Mouse (Mus musculus) ovary, postnatal 36 days (tissue): ENCODE measurements around the gene H3f3a.

Experiments used
- DNase-seq: peaks from one replicate; pipeline ENCODE4 v3.0.0; 2022; ENCODE audit warnings: low spot score, mixed read lengths

H3f3a gene

DNA sequence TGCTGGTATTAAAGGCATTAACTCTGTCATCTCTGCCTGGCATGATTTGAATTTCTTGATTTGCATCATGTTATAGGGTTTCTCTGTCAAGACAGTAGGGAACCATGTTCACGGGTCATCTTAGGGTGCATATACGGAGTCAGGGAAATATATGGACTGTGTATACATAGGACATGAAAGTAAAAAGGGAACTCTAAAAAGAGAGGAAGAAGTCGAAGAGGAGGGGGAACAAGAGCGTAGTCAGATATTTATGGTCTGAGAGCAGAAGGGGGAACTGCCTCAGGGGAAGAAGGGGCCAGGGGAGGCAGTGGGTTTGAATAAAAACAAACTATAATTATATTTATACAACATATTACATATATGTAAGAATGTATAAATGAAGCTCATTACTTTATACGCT is 8.5 kb upstream of the H3f3a start:
- no peak for DNase-seq

DNA sequence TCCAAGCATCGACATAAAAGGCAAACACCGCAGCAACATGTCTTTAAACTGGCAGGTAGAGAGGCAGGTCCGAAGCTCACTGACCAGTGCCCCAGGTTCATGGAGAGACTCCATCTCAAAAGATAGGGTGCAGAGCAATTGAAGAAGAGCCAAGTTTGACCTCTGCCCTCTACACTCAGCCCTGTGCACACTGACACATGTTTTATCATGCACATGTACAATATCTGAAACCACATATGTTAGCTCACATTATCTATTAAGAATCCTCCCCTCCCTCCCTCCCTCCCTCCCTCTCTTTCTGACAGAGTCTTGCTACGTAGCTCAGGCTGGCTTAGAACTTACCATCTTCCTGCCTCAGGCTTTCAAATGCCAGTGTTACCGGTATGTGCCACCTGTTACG is 7.4 kb upstream of the H3f3a start:
- no peak for DNase-seq

DNA sequence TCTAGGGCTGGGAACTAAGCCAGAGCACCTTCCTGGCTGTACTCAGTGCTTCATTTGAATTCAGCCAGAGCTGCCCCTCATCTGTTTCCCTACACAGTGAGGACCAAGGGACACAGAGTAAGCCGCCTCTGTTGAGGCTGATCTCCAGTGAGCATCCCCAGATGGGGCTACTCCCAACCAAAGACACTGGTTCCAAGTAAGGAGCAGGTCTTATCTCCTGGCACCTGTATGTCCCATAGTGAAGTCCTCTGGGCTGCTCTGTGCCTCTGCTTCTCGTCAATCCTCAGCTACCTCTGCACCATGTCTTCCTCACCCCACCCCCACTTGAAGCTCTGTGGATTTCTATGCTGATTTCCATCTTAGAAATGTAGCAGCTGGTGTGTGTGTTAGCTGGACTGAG is 4.3 kb upstream of the H3f3a start:
- DNase-seq, result no peak

DNA sequence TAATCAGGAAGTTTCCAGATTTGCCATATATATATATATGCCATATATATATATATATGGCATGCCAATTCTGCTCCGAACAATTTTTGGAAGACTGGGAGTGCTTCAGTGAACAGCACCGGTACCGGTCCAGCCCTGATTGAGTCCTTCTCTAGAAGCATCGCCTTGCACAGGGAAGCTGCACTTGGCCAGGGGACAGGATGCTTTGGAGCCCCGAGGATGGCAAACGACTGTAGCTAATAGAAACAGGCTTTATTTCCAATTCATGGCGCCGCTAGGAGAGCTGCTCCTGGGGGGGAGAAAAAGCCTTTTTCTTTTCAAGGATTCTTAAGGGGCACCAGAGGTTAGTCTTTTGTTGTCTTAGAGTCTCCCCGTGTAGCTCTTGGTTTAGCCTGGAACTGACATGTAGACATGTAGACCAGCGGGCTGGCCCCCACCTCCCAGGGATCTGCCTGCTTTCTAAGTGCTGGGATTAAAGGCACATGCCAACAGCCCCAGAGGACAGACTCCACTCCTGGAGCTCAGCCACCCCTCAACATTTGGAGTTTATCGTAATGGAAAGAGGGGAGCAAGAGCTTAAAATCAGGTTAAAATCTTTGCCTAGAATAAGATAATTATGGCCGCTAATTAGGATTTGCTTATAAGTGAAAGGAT is 1.8 kb upstream of the H3f3a start:
- no peak for DNase-seq

DNA sequence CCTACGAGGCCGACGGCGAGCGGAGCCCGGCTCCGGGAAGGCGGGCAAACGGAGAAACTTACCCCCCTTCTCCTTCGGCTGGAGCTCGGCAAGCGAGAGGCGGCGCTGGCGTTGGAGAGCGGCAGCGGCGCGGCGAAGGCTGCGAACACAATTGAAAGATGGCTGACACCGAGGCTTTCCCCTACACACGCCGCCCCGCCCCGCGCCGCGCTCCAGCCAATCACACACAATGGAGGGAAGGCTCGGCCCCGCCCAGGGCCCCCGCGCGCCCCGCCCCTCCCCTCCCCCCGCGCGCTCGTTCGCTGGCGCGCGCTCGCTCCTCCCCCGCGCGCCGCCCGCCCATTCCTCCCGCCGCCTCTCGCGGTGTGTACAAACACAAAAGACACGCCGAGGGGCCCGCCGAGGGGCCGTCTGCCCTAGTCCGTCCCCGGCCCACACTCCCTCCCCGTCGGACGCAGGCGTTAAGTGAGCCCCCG is 296 bp downstream of the H3f3a start:
- peak; percentile 96 for DNase-seq

DNA sequence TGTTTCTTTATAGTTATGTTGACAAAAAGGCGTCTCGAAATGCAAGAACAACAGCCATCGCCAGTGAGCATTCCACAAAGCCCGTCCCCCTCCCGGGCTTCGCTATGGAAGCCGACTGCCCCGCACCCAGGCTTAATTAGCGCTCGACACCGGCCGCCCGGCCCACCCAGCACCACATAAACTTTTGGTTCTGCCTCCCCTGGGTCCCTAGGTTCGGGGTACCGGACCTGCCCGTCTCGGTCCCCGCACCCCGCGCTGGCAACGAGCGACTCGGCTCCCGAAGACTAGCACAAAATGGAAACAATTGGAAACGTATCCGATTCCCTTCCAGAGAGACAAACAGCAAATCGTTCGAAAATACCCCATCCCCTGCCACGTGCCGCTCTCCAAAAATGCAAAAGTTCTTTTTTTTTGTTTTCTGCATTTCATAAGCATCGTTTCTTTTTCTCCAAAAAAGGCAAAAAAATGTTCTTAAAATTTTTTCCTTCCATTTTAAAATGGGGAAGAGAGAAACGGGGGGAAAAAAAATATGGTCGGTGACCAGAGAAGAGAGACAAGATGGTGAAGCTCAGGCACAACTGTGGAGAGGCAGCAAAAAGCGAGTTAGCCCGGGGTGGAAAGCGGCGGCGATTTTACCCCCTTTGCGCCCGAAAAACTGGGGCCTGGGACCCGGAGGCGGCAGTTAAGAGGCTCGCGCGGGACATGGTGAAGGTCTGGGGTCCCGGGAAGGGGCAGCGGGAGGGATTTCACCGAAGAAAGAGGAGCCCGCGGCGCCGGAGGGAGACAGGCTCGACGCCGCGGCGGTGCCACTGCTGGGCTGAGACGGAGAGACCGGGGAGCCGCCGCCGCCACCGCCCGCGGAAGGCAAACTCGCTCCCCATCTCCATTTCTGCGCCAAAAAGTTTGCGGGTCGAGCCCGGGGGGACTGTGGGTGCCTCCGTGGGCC is 1.0 kb downstream of the H3f3a start:
- DNase-seq, result peak; percentile 66

DNA sequence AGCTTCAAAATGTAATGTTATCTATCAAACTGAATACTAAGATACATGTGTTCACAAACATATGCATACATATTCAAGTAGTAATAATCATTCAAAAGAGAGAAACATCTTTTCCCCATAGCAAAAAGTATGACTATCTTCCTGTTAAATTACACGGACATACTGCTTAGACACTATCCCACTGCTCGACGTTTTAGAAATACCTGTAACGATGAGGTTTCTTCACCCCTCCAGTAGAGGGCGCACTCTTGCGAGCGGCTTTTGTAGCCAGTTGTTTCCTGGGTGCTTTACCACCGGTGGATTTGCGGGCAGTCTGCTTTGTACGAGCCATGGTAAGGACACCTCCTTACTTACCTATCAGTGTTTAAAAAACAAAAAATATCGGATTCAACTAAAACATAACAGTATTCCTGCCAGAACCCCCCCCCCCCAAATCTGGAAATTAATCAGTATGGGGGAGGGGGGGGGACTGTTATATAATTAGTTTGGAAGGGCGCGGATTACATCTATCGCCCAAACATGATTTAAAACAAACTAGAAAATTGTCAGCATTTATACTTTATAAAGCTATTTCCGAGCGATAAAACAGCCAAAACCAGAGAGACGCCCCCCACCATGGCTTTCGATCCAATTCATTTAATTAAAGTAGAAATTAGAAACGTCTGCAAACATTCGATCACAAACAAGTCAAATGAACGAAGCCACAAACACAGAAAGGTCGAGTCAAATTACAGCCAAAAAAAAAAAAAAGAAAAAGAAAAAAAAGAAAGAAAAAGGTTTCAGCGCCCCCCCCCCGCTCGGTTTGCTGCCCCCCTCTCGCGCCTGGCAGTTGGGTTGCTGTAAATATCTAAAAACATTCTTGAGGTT is 1.9 kb downstream of the H3f3a start:
- no peak for DNase-seq

DNA sequence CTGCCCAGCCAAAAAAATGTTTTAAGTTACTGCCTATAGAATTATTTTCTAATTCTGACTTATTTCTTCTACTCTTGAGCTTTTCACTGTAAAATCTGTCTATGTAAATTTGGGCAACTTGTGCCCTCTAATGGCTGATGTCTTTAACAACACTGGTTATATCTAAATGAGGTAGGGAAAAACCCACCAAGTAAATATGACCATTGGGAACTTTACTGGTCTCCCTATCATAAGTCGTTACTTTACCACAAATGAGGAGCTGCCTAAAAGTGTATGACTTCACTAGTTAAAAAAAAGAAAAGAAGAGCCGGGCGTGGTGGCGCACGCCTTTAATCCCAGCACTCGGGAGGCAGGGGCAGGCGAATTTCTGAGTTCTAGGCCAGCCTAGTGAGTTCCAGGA is 2.8 kb downstream of the H3f3a start:
- no peak for DNase-seq

DNA sequence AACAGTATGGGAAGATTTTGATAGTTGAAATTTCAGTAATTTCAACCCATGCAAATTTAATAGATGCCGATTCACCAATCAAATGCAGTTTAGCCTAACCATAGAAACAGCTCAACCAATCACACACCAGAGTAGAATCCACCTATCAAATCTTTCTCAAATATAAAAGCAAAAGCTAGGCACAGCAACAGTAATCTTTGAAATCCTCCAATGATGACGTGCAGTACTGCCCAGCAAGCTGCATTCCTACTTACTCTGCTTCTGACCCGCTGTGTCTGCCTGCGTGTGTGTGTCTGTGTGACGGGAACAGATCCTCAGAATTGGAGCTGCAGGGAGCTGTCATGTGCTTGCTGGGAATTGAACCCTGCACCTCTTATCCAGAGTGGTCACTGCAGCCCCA is 4.9 kb downstream of the H3f3a start:
- no peak for DNase-seq

DNA sequence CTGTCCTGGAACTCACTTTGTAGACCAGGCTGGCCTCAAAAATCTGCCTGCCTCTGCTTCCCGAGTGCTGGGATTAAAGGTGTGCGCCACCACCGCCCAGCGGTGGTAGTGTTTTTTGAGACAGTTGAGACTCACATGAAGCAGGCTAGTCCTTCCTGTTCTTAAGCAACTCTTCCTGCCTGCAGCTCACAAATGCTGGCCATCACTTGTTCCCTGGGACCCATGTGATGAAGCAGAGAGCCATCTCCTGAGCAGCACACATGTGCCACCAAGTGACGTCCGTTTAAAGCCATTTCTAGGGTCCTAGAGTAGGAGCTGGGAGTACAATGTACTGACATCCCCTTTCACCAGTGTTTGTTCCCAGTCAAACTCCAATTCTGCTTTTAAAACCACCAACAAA is 9.9 kb downstream of the H3f3a start:
- DNase-seq, result no peak

DNA sequence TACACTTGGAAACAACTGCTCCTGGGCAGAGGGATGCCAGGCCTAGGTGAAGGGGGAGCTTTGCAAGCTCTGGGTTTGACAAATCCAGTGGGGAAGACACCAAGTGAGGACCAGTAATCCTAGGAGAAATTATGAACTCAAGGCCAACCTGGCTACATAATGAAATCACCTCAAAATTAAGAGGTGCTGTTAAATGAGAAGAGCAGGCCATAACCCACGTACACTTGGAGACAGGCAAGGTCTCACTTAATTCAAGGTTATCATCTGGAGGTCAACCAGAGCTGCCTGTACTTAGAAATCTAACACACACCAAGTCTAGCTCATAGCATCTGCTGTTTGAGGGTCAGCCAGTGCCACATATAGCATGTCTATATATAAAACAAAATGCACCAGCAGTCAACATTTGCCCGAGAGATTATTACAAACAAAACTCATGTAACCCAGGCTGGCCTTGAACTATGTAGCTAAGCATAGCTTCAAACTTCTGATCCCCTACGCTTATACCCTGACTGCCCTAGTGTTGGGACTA is 12.2 kb downstream of the H3f3a start:
- no peak for DNase-seq

DNA sequence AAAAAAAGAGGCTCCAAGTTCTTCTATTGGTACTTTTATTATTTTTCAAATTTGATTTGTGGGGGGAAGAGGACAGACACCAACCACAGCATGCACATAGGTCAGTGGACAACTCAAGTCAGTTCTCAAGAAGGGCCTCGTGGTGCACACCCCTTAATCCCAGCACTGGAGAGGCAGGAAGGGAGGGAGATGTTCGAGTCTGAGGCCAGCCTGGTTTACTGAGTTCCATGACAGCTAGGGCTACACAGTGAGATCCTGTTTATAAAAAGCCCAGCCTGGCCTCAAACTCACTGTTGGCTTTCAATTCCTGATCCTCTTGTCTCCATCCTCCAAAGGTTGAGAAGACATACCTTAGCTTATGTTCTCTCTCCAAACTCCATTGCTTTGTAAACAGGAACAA is 12.9 kb downstream of the H3f3a start:
- DNase-seq, result no peak

DNA sequence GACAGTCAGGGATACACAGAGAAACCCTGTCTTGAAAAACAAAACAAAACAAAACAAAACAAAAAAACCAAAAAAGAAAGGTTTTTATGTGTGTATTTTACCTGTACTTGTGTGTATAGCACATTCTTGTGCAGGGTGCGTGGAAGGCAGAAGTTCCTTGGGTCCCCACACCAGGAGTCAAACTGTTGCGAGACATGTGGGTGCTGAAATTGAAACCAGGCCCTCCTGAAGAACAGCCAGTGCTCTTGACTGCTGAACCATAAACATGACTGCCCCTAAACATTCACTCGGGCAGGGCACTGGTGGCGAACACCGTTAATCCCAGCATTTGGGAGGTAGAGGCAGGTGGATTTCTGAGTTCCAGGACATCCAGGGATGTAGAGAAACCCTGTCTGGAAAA is 13.7 kb downstream of the H3f3a start:
- DNase-seq, result no peak

DNA sequence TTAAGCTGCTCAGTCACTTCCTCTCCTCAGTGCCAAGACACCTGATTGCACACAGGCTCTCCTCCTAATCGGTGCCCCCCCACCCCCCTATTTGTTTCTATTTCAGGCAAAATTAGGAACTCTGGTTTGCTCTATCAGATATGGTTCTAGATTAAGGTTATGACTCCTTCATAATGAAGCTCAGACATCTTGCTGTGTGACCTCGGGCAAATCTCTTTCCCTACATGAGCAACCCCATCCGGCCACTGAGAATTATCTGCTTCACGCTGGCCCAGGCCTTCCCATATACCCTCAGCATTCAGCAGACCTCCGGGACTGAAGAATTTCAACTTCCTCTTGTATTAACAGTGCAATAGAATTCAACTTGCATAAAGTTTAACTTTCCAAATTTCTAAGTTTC is 14.5 kb downstream of the H3f3a start:
- DNase-seq, result no peak

DNA sequence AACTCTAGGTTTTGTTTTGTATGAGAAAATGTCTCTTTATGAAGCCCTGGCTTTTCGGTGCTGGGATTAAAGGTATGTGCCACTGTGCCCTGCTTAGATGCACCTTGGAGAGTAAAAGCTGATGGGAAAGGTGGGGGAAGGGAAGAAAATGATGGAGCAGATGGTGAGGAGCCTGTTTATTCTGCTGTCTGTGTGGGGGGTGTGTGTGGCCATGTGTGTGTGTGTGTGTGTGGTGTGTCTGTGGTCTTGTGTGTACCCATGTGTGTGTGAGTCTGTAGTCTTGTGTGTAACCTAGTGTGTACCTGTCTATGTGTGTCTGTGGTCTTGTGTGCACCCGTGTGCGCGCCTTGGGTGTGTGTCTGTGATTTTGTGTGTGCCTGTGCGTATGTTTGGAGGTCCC is 15.1 kb downstream of the H3f3a start:
- no peak for DNase-seq

DNA sequence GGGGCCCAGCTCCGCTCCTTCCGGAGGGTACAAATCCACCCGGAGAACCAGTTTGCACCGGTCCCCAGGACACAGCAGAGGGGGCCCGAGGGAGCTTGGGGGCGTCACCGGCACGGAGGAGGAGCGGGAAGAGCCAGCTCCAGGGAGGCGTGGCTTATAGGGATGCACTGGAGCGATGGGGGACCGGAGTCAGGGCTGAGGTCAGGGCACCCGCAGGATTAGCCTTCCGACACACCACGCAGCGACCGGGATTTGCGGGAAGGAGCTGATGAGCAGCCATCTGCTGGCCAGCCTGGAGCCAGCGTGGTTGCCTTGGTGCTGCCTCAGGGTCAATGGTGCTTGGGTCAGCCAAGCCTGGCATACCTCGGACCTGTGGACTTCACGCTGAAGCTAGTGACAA is 19.6 kb downstream of the H3f3a start:
- peak; percentile 39 for DNase-seq

DNA sequence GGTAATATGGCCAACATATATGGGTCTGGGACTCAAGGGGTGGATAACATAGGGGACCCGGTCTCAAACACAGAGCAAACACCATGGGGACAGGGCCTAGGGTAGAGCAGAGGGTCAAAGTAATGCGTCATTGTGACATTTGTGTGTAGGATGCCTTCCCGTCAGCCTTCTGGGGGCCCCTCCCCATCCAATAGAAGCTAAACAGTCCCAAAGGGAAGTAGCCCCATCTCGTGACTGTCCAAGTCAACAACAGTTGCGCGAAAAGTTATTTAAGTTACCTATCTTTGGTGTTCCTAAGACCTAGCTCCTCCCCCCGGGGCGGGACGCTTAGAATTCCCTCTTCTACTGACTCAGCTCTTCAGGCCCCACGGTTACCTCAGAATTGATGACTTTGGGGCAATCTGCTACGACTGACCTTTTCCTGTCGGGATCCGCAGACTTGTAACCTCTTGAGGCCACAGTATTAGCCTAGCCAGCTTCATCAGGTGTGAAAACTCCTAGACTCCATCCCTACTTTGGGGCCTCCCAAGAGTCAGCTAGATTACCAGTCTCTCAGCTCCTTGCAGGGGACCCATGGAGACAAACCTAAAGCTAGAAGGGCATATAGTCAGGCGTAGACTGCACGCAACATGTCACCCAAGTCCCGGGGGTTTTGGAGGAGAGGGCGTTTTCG is 20.2 kb downstream of the H3f3a start:
- no peak for DNase-seq

DNA sequence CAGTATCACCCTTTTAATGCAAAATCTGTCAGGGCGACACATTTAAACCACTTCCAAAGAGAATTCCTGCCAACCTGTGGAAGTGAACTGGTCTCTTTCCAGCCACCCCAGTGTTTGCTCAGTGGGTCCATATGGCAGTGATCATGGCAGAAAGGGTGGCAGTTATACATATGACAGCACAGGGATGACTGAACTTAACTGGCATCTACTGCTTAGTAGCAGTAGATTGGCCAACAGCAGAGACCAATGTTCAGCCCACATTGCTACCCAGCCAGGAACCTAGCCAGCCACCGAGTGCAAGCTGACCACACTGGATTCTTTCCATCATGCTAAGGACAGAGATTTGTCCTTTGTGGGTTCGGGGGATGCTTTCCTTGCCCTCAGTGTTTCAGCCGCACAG is 20.9 kb downstream of the H3f3a start:
- DNase-seq, result no peak

DNA sequence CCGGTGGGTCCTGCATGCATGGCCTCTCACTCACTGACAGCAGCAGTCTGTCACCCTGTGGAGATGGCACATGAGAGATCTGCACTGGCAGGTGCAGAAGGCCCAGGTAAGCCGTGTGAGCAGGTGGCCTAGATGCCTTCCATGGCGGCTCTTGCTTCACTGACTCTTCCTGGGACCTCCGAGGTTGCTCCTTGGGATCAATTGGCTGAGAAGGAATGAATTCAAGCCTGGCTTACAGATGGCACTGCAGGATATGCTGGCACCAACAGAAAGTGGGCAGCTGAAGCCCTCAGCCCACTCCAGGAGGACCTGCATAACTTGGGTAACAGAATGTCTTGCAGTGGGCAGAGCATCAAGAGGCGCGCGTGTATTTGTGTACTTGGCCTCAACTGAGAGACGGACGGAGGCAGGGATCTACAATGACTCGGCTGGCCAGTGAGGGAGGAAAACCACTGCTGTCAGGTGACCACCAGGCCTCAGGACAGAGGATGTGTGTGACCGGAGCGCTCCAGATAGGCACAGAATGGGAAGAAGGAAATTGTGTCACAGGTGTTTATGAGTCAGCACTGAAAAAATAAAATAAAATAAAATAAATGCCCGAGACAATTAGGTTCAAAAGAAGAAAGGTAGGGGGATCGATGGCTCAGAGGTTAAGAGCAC is 21.8 kb downstream of the H3f3a start:
- no peak for DNase-seq

DNA sequence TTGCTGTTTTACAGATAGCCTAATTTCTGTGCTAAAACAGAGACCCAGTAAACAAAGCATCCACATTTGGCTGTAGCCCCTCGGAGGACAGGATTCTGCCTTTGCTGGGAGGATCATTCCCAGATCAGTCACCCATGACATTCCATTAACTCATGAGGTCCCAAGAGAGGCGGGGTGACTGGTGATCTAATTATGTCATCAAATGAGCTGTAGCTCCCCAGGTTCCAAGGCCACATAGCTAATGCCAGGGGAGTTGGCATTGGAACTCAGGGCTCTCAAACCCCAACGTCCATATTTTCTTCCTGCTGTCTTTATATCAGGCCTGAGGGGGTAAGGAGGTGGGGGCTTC is 30.2 kb downstream of the H3f3a start:
- DNase-seq, result no peak

DNA sequence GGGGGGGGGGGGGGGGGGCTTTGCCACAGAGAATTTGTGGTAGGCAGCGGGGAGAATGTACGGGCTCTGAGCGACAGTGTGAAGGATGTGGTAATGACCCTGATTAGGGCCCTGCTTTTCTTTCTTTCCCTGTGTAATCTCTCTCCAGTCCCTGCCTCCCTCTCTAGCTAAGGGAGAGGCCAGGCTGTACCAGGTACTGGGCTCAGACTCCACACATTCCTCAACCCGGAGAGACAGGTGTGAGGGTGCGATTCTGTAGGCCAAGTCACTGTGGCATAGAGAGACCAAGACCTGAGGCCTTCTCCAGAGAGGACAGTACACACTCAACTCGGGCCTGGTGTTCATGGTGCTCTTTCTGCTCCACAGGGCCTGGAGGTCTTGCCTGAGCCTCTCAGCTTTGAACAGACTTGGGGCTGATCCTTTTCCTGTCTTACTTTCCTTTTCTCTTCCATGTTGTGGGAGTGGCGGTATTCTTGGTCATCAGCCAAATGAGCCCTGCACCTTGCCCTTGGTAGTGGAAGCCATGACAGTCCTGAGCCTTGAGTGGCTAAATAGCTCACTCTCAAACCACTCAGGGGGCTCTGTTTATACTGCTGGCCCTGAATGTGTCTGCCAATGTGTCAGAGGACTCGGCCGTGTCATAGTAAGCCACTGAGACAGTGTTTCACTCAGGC is 30.7 kb downstream of the H3f3a start:
- DNase-seq, result no peak
